Mouse (Mus musculus): ENCODE measurements around the gene Abcc5.
"Not testable (repeated sequence)": the region's sequence is repeated elsewhere in the genome, so short reads cannot be mapped to it uniquely, and the experiment has no call there.

Abcc5 gene

GRCm38 (mm10) chr16:20422938-20423730 is 3.1 kb downstream of the Abcc5 start:
- DNase-seq (ENCODE audit: low spot score): no peak

DNA sequence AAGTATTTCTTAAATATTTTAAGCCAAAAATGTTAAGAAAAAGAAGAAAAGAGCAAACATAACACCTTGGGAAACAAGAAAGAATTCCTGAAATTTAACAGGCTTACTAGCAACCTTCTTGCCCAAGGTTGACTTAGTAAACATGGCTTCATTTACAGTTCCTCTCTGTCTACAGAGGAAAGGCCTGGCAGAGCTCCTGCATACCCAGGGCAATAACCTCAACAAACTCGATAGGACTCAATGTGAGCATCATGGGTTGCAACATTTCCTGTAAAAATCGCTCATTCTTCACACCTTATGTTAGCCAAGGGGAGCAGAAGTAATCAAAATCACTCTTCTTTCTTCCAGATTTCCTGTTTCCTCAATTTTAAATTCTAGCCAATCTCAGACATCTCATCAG is 8.1 kb downstream of the Abcc5 start:
- no peak for DNase-seq (ENCODE audit: low spot score)

DNA sequence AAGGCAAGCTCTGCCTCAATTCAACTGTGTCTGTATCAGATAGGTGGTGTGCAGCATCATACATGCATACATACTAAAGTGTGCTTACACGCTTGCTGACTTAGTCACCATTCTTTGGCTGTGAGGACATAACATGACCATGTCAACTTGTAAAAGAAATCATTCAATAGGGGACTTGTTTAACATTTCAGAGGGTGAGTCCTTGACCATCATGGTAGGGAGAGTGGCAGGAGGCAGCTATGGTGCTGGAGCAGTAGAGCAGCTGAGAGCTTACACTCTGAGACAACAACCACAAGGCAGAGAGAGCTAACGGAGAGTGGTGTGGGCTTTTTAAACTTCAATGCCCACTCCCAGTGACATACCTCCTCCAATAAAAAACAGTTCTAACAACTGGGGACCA is 9.9 kb downstream of the Abcc5 start:
- DNase-seq (ENCODE audit: low spot score): no peak

DNA sequence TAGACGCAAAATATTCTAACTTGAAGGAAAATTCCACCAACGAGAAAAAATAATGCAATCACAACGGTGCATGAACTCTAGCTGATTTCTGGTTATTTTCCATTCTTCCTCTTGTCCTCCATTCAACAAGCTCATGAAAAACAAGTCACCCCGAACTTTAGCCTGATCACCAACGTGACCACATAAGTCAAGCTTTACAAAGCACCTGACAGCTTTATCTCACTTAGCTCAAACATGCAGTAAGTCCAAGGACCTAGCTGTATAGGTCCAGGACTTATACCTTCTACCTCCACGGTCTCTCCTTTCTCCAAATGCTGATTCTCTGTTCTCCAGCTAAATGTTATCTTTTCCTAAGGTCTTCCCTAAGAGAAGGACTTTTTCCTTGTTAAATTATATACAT is 10.4 kb downstream of the Abcc5 start:
- DNase-seq (ENCODE audit: low spot score): no peak

GRCm38 (mm10) chr16:20415211-20415610 is 11.0 kb downstream of the Abcc5 start:
- DNase-seq (ENCODE audit: low spot score): no peak

DNA sequence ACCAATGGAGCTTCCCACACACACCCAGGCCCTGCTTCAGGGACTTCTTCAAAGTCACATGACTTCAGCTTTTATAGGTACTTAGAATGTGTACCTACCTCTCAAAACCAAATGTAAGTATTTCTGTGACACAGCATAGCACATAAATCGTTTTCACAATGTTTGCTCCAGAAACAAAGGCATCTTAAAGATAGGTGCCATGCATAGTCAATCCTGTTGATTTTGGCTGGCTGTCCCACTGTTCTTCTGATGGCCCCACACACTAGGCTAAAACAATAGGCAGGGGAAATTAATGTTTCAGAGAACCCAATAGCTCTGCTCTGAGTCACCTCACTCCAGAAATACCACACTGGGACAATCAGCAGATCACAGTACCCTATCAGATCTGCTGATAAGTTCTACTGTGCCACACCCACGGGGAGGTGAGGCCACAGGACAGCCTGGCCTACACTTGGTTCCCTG is 12.3 kb downstream of the Abcc5 start:
- DNase-seq (ENCODE audit: low spot score): no peak

GRCm38 (mm10) chr16:20411958-20412570 is 14.1 kb downstream of the Abcc5 start:
- DNase-seq (ENCODE audit: low spot score): no peak

- DNase-seq (ENCODE audit: low spot score): no peak
Measured at GRCm38 (mm10) chr16:20405335-20405734, 20.9 kb downstream of the Abcc5 start.

GRCm38 (mm10) chr16:20403327-20403726 is 22.9 kb downstream of the Abcc5 start:
- no peak for DNase-seq (ENCODE audit: low spot score)

GRCm38 (mm10) chr16:20401592-20401991 is 24.6 kb downstream of the Abcc5 start:
- no peak for DNase-seq (ENCODE audit: low spot score)

DNA sequence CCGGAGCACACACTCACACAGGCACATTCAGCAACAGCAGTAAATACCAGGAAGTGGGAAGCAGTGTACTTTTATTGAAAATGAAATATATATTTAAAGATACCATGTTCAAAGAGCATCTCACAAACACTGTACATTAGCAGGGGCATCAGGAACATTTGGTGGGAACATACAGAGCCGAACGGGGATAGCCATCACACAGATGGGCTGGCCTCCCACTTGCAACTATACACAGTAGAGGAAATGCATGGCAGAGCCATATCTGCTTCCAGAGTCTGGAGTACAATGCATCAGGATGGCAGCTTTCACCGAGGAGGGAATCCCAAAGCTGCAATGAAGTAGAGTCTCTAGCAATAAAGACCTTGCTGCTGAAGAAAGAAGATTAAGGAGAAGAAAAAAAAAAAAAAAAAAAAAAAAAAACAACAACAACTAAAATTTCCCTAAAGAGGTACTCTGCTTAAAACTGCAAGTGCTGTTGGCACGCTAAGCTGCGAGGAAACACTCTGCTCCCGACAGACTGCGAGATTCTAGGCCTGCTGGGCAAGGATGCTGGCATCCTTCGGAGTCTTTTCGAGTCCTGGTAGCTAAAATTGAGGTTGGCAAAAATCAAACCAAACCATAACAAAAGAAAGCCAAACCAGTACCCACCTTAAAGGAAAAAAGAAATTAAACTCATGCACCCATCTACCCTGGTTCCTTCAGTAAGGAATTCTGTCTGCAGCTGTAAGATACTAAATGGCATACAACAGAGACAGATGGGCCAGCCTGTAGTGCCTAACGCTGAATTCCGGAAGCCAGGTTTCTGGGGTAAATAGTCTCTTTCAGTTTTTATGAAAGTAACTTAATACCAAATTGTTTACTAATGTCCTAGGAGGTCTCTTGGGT is 25.2 kb downstream of the Abcc5 start:
- DNase-seq (ENCODE audit: low spot score): no peak

GRCm38 (mm10) chr16:20396851-20397250 is 29.3 kb downstream of the Abcc5 start:
- no peak for DNase-seq (ENCODE audit: low spot score)

- no peak for DNase-seq (ENCODE audit: low spot score)
Measured at GRCm38 (mm10) chr16:20395216-20395907, 30.8 kb downstream of the Abcc5 start.

DNA sequence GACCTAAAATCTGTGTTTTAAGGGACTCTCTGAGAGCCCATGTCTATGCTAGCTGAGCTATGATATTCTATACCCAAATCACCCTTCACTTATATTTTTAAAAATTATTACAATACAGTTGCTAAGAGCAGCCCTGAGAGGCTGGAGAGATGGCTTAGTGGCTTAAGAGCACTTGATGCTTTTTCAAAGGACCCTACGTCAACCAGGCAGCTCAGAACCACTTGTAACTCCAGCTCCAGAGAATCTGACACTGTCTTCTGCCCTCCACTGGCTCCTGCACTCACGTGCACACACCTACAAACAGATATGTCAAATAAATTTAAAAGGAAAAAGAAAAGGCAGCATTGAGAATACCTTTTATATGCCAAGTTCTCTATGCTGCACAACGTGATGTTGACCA is 34.4 kb downstream of the Abcc5 start:
- DNase-seq (ENCODE audit: low spot score): no peak

DNA sequence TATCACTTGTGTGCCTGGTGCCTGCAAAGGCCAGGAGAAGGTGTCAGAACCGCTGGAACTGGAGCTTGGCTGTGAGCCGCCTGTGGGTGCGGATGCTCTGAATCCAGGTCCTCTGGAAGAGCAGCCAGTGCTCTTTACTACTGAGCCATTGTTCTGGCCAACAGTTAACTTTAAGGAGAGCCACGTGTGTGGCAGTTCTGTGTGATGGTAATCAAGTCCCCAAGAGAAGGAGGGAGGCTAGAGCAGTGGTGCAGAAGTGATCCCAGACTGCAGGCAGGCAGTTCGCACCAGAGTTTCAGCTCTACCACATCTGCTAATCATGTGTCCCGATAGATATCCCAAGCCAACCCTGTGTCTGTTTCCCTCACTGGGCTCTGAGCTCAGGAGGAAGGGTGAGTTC is 36.0 kb downstream of the Abcc5 start:
- peak; percentile 1 for DNase-seq (ENCODE audit: low spot score)

DNA sequence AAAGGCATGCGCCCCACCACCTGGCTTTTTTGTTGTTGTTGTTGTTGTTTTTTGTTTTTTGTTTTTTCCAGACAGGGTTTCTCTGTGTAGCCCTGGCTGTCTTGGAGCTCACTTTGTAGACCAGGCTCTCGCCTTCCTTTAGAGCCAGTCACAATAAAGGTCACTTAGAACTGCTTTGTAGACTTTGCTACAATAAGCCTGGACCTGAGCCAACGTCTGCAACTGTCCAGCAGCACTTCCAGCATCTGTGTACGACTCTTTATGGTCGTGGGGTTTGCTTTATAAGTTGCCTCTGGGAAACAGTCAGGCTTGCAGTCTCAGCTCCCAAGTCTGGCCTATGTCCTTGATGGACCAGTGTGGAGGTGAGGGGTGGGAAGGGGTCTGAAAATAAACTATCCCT is 45.2 kb downstream of the Abcc5 start:
- no peak for DNase-seq (ENCODE audit: low spot score)

GRCm38 (mm10) chr16:20375341-20375740 is 50.9 kb downstream of the Abcc5 start:
- no peak for DNase-seq (ENCODE audit: low spot score)

DNA sequence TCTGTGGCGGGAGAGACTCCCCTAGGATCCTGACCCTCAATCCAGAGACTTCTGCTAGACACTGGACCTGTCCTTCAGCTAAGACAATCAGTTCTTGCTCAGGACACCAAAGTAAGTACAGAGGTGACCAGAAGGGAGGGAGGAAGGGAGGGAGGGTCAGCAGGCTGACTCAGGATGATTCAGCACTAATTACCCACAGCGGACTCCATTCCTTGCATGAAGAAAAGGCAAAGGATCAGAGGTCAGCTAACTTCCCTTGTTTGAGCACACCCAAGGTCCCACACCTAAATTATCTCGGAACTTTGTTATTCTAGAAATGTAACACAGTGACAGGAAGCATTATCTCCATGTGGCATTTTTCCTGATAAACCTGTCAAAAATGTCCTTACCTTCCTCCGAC is 54.5 kb downstream of the Abcc5 start:
- peak; percentile 9 for DNase-seq (ENCODE audit: low spot score)

DNA sequence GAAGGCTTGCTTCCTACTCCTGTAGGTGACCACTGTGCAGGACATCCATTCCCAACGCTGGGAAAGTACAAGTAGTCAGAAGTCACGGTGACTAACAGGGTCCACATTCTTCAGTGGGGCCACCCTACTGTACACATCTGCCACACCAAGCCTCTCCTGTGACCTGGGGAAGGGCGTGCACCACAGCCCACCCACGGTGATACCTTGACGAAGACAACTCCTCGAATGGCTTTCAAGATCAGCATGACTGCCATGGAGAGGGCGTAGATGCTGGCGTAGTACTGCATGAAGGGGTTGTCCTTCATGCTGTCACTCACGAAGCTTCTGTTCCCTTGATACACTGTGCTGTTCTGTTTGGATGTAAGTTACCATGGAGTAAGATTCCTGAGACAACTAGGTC is 58.0 kb downstream of the Abcc5 start:
- DNase-seq (ENCODE audit: low spot score): no peak

DNA sequence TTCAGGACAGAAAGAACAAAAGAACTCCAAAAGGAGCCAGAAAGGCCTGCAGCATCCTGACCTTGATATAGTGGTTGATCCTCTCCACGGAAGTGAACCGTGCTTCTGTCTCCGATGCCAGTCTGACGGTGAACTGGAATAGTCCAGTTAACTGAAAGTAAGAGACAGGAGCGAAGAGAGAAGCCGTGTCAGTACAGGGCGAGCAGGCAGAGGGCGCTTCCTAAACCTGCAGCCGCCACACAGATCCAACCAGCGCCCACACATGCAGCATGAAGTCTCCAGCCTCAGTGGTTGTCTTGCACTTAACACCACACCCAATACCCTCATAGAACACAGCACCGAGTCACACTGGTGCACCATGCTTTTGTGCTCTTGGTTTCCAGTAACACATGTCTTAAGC is 64.1 kb downstream of the Abcc5 start:
- no peak for DNase-seq (ENCODE audit: low spot score)

DNA sequence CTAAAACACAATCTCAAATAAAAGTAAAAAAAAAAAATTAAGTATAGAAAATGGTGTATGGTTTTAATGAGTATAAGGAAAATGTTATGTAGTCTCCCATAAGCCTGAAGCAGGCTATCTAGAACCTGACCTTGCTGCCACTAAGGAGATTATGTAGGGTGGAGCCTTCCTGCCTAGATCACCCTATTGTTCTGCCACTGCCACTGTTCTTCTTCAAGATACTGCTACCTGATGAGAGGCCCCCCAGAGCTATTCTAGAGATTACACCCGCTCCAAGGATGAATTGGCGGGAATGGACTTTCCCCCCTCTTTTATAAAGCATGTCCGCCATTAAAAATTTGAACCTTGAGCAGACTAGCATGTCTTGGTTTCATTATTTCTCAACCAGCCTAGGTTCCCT is 64.7 kb downstream of the Abcc5 start:
- DNase-seq (ENCODE audit: low spot score): not testable (repeated sequence)

- no peak for DNase-seq (ENCODE audit: low spot score)
Measured at GRCm38 (mm10) chr16:20359643-20360295, 66.4 kb downstream of the Abcc5 start.

All from embryo, embryonic 10.5 days (tissue).